Mouse (Mus musculus) spleen, adult 12 weeks (tissue): ENCODE data around the gene Zbtb16.

Experiments used
- DNase-seq: peaks from one replicate; pipeline ENCODE4 v3.0.0; 2022; ENCODE audit warnings: low spot score

The Zbtb16 gene

GRCm38 (mm10) chr9:48670156-48670555 is 165.9 kb downstream of the Zbtb16 start:
- DNase-seq = no peak

GRCm38 (mm10) chr9:48669672-48670071 is 166.3 kb downstream of the Zbtb16 start:
- no peak for DNase-seq

- no peak for DNase-seq
Measured at GRCm38 (mm10) chr9:48666702-48667101, 169.3 kb downstream of the Zbtb16 start.

GRCm38 (mm10) chr9:48663052-48663433 is 173.0 kb downstream of the Zbtb16 start:
- no peak for DNase-seq

GRCm38 (mm10) chr9:48662361-48663051 is 173.5 kb downstream of the Zbtb16 start:
- no peak for DNase-seq

GRCm38 (mm10) chr9:48661225-48662023 is 174.6 kb downstream of the Zbtb16 start:
- DNase-seq = no peak

- DNase-seq = no peak
Measured at GRCm38 (mm10) chr9:48655525-48656169, 180.4 kb downstream of the Zbtb16 start.

- no peak for DNase-seq
Measured at GRCm38 (mm10) chr9:48654730-48655129, 181.3 kb downstream of the Zbtb16 start.

- no peak for DNase-seq
Measured at GRCm38 (mm10) chr9:48653399-48654070, 182.5 kb downstream of the Zbtb16 start.

GRCm38 (mm10) chr9:48652026-48652425 is 184.0 kb downstream of the Zbtb16 start:
- no peak for DNase-seq

- DNase-seq = no peak
Measured at GRCm38 (mm10) chr9:48650846-48651245, 185.2 kb downstream of the Zbtb16 start.

GRCm38 (mm10) chr9:48649851-48650685 is 186.0 kb downstream of the Zbtb16 start:
- DNase-seq = no peak

- DNase-seq = no peak
Measured at GRCm38 (mm10) chr9:48649098-48649766, 186.8 kb downstream of the Zbtb16 start.

GRCm38 (mm10) chr9:48648285-48649097 is 187.5 kb downstream of the Zbtb16 start:
- no peak for DNase-seq

- no peak for DNase-seq
Measured at GRCm38 (mm10) chr9:48647648-48648284, 188.3 kb downstream of the Zbtb16 start.

GRCm38 (mm10) chr9:48646781-48647647 is 189.0 kb downstream of the Zbtb16 start:
- DNase-seq = no peak

- DNase-seq = no peak
Measured at GRCm38 (mm10) chr9:48646251-48646650, 189.8 kb downstream of the Zbtb16 start.

GRCm38 (mm10) chr9:48645648-48646126 is 190.3 kb downstream of the Zbtb16 start:
- no peak for DNase-seq
